Mouse (Mus musculus) testis, postnatal 14 days (tissue): ENCODE data around the gene Ubtd2.
A peak's percentile ranks its signal among the peaks of the same experiment; 100 is the strongest.

ENCODE experiments used
- DNase-seq: peaks from one replicate; pipeline ENCODE4 v3.0.0; 2021; ENCODE audit warnings: low spot score

Ubtd2 gene

DNA sequence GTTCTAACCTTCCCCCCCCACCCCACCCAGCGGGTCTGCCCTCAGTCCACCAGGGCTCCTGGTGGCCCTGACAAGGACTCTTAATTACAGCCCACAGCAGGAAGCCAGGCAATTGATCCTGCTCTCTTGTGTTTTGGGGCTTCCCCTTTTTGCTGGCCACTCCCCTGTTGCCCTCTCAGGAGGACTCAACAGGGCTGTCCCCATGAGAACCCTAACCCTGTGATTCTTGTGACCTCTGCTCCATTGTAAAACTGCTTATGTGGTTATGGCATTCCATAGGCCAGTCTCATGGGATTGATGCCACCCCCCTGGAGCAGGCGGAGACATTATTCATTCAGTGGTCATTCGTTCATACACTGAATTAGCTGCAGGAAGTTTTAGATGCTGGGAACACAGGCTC, 108.5 kb downstream of the Ubtd2 start:
- no peak for DNase-seq

DNA sequence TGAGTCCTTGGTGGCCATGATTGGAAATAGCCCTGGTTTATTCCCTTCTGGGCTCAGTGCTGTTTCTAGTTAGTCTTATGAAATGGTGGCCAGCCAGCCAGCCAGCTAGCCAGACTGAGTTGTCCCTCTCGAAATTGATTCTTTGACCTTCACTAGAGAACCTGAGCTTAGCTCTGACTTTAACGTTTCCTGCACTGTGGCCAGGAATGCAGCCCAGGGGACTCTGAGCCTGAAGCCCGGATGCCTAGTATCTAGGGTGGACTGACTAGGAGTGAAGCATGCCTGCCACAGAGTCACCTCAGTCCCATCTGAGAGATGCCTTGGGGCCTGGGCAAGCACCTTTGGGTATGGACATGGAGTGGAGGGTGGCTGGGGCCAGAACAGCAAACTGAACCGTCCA, 109.5 kb downstream of the Ubtd2 start:
- no peak for DNase-seq

DNA sequence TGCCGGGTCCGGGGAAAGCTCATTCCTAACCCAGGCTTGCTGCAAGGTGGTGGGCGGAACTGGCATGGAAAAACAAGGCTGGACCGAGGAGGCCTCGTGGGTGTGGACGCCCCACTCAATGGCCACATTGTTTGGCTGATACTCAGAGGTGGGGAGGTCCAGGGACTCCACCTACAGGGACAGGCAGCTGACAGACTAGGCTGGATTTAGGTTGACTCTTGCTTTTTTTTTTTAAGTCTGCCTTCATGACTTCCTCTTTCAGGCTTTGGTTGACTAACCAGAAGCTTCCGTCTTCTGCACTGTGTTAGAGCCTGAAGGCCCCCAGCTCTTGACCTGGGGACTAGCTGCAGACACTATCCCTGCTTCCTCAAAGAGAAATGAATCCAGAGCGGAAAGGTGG, 109.9 kb downstream of the Ubtd2 start:
- peak; percentile 67 for DNase-seq

DNA sequence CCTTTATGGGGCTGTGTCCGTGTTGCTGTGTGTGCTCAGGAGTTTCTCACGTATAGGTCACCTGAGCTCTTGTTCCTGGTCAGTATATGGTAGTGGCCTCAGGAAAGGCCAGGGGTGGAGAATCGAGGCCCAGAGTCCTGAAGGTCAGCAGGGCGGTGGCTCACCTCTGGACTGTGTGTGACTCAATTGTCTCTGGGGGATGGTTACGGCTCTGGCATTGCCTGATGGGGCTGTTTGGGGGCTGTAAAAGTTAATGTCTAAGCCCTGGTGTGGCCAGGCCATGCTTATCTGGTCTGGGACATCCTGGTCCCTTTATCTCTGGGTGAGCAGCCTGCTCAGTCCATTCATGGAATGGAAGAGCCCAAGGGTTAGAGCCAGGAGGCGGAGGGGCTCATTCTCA, 111.0 kb downstream of the Ubtd2 start:
- DNase-seq, result no peak
